Mouse (Mus musculus) lung, adult 18-20 months (tissue): ENCODE data around the gene Mrpl34.

ENCODE experiments used
- DNase-seq, 2 experiments: peaks; one replicate each; pipeline ENCODE4 v3.0.0; 2022; ENCODE audit warnings: mixed read lengths in 2 of 2

Mrpl34 gene

GRCm38 (mm10) chr8:71469411-71469810, 4.7 kb downstream of the Mrpl34 start:
- peak; percentile 56 to 65 for DNase-seq

GRCm38 (mm10) chr8:71470146-71470912, 5.6 kb downstream of the Mrpl34 start:
- no peak for DNase-seq

- no peak for DNase-seq
Measured at GRCm38 (mm10) chr8:71470913-71471255, 6.1 kb downstream of the Mrpl34 start.

GRCm38 (mm10) chr8:71471861-71472260, 7.1 kb downstream of the Mrpl34 start:
- DNase-seq, result no peak

- no peak for DNase-seq
Measured at GRCm38 (mm10) chr8:71472601-71473386, 8.0 kb downstream of the Mrpl34 start.

GRCm38 (mm10) chr8:71474344-71474743, 9.6 kb downstream of the Mrpl34 start:
- no peak for DNase-seq

- DNase-seq, result no peak
Measured at GRCm38 (mm10) chr8:71474785-71475701, 10.3 kb downstream of the Mrpl34 start.

GRCm38 (mm10) chr8:71475702-71476075, 10.9 kb downstream of the Mrpl34 start:
- DNase-seq, result no peak

GRCm38 (mm10) chr8:71476099-71476940, 11.6 kb downstream of the Mrpl34 start:
- peak; percentile 77 to 79 for DNase-seq

GRCm38 (mm10) chr8:71477196-71477845, 12.6 kb downstream of the Mrpl34 start:
- DNase-seq, result no peak

- no peak for DNase-seq
Measured at GRCm38 (mm10) chr8:71478943-71479342, 14.2 kb downstream of the Mrpl34 start.

GRCm38 (mm10) chr8:71483932-71484331, 19.2 kb downstream of the Mrpl34 start:
- no peak for DNase-seq

- DNase-seq, result no peak
Measured at GRCm38 (mm10) chr8:71484736-71485135, 20.0 kb downstream of the Mrpl34 start.

- DNase-seq, result peak; percentile 86 to 89
Measured at GRCm38 (mm10) chr8:71485142-71486135, 20.7 kb downstream of the Mrpl34 start, which contains the start of gene Ano8. Ano8 (minus strand) TSS chr8:71485963.

GRCm38 (mm10) chr8:71486136-71486529, 21.4 kb downstream of the Mrpl34 start:
- DNase-seq, result peak; percentile 50 to 52

- DNase-seq, result peak; percentile 83 to 87
Measured at GRCm38 (mm10) chr8:71487691-71488445, 23.1 kb downstream of the Mrpl34 start, which contains the start of gene Gtpbp3. Gtpbp3 (plus strand) TSS chr8:71488103.

GRCm38 (mm10) chr8:71488454-71488853, 23.7 kb downstream of the Mrpl34 start:
- peak; percentile 90 to 93 for DNase-seq

- DNase-seq, result peak; percentile 81 to 87
Measured at GRCm38 (mm10) chr8:71495039-71495438, 30.3 kb downstream of the Mrpl34 start.

- no peak for DNase-seq
Measured at GRCm38 (mm10) chr8:71495811-71496210, 31.1 kb downstream of the Mrpl34 start.
